In genomic region chr17:34629221-34629751, GRCm38 (mm10) we compare ENCODE assay signal across 9 mouse cellular contexts. TPM values are rescaled to one million over a fixed set of nuclear protein-coding genes. Genes with fewer than 3 reads are reported as not detected.
DNase-seq lines count a peak whose midpoint lies in the region; ATAC-seq and TF ChIP-seq lines count a peak whose summit lies in the region.
"Had no signal": no experiment of that assay in that cellular context is flagged by ENCODE, and none has a peak within 500 bp of the region (broad histone marks: within the 10 kb centered on the region; RNA-seq: fewer than 3 reads in every experiment).

TSS of gene Prrt1 (plus strand) at chr17:34629533.

- no peak for DNase-seq in heart, embryonic 10.5 days (ENCODE audit: low spot score)
- no peak for DNase-seq in heart, adult 9 months (ENCODE audit: low spot score in 2 of 2)
- peak; percentile 56 for DNase-seq in ZHBTc4 (ENCODE audit: low read depth, low spot score)
- DNase-seq in embryonic facial prominence, embryonic 14.5 days (ENCODE audit: low spot score) = peak; percentile 86
- DNase-seq in thymus, postnatal 25 days = peak; percentile 65

- 2% methylated on average over 16 of the region's 16 CpGs for WGBS in heart, embryonic 10.5 days
- WGBS in embryonic facial prominence, embryonic 14.5 days = 3% methylated on average over 15 of the region's 16 CpGs
- 28% methylated on average over 16 of the region's 16 CpGs for WGBS in intestine, postnatal 0 days
- 1% methylated on average over 15 of the region's 16 CpGs for WGBS in midbrain, embryonic 12.5 days

- peak within 1 kb of the TSS; percentile 80 for H3K9ac ChIP-seq in embryonic facial prominence, embryonic 14.5 days (ENCODE audit: low read depth, low read length)
- peak within 1 kb of the TSS; percentile 65; the same call in 1 of the 2 replicates for H3K9ac ChIP-seq in intestine, postnatal 0 days (ENCODE audit: low read depth, low read length)
- peak within 1 kb of the TSS; percentile 68; the same call in 1 of the 2 replicates for H3K9ac ChIP-seq in midbrain, embryonic 12.5 days (replicated peaks)

- no peaks in the 10 kb centered on the region for H3K9me3 ChIP-seq in heart, embryonic 10.5 days
- H3K9me3 ChIP-seq in embryonic facial prominence, embryonic 14.5 days (ENCODE audit: control insufficient read depth, low read length) = no peaks in the 10 kb centered on the region
- no peaks in the 10 kb centered on the region for H3K9me3 ChIP-seq in intestine, postnatal 0 days (ENCODE audit: control insufficient read depth)
- H3K9me3 ChIP-seq in midbrain, embryonic 12.5 days = no peaks in the 10 kb centered on the region
- H3K9me3 ChIP-seq: G1E had no signal

- peak within 1 kb of the TSS; percentile 80 for H3K4me2 ChIP-seq in embryonic facial prominence, embryonic 14.5 days (ENCODE audit: low read depth, low read length)
- peak within 1 kb of the TSS; percentile 95 for H3K4me2 ChIP-seq in intestine, postnatal 0 days (replicated peaks; ENCODE audit: low read depth)
- peak within 1 kb of the TSS; percentile 91 for H3K4me2 ChIP-seq in midbrain, embryonic 12.5 days (replicated peaks)

- TF ChIP-seq CTCF in intestine, postnatal 0 days (IDR thresholded peaks at IDR 0.05; ENCODE audit: low read depth) = no peak

- H3K36me3 ChIP-seq in heart, embryonic 10.5 days = peaks cover 6% of the 10 kb centered on the region; the same call in 1 of the 2 replicates
- H3K36me3 ChIP-seq in embryonic facial prominence, embryonic 14.5 days (ENCODE audit: control insufficient read depth, insufficient read depth, low read length) = 0 out of 2 replicates have a peak, but pooled peaks cover 10% of the 10 kb centered on the region
- no peaks in the 10 kb centered on the region for H3K36me3 ChIP-seq in intestine, postnatal 0 days (ENCODE audit: control insufficient read depth, insufficient read depth)
- H3K36me3 ChIP-seq in midbrain, embryonic 12.5 days = 0 out of 2 replicates have a peak, but pooled peaks cover 5% of the 10 kb centered on the region

- H3K27ac ChIP-seq in heart, embryonic 10.5 days = peak within 1 kb of the TSS; percentile 93
- H3K27ac ChIP-seq in embryonic facial prominence, embryonic 14.5 days (replicated peaks; ENCODE audit: low read depth, low read length) = peak within 1 kb of the TSS; percentile 94
- peak within 1 kb of the TSS; percentile 87; the same call in 1 of the 2 replicates for H3K27ac ChIP-seq in intestine, postnatal 0 days (ENCODE audit: low read depth, low read length)
- peak within 1 kb of the TSS; percentile 88 for H3K27ac ChIP-seq in midbrain, embryonic 12.5 days (replicated peaks)

- no peak for ATAC-seq in embryonic facial prominence, embryonic 14.5 days (ENCODE audit: low read depth)
- ATAC-seq in intestine, postnatal 0 days = no peak
- ATAC-seq in midbrain, embryonic 12.5 days (ENCODE audit: low FRiP score, low read depth) = peak; percentile 42; the same call in 1 of the 2 replicates
- ATAC-seq in erythroblast, adult 5-6 weeks (replicated peaks; ENCODE audit: low FRiP score, poor library complexity, severe bottlenecking) = no peak

- peak within 1 kb of the TSS; percentile 70 for H3K4me3 ChIP-seq in heart, embryonic 10.5 days
- peak within 1 kb of the TSS; percentile 60 for H3K4me3 ChIP-seq in embryonic facial prominence, embryonic 14.5 days (ENCODE audit: low read depth, low read length)
- H3K4me3 ChIP-seq in intestine, postnatal 0 days (ENCODE audit: low read depth, low read length) = peak within 1 kb of the TSS; percentile 66
- H3K4me3 ChIP-seq in midbrain, embryonic 12.5 days = peak within 1 kb of the TSS; percentile 58

- H3K27me3 ChIP-seq in heart, embryonic 10.5 days (ENCODE audit: insufficient read depth, poor library complexity, severe bottlenecking) = peaks cover 62% of the 10 kb centered on the region
- peaks cover 33% of the 10 kb centered on the region for H3K27me3 ChIP-seq in embryonic facial prominence, embryonic 14.5 days (replicated peaks; ENCODE audit: control insufficient read depth, insufficient read depth, low read length)
- peaks cover 16% of the 10 kb centered on the region for H3K27me3 ChIP-seq in intestine, postnatal 0 days (replicated peaks; ENCODE audit: control insufficient read depth, insufficient read depth, low read length)
- H3K27me3 ChIP-seq in midbrain, embryonic 12.5 days = peaks cover 40% of the 10 kb centered on the region

- peaks cover 55% of the 10 kb centered on the region for H3K4me1 ChIP-seq in heart, embryonic 10.5 days
- peaks cover 40% of the 10 kb centered on the region for H3K4me1 ChIP-seq in embryonic facial prominence, embryonic 14.5 days (ENCODE audit: control insufficient read depth, insufficient read depth, low read length)
- H3K4me1 ChIP-seq in intestine, postnatal 0 days (replicated peaks; ENCODE audit: control insufficient read depth, insufficient read depth, low read length) = peaks cover 9% of the 10 kb centered on the region
- peaks cover 57% of the 10 kb centered on the region for H3K4me1 ChIP-seq in midbrain, embryonic 12.5 days

RNA-seq across cellular contexts. Expression of gene Prrt1, which starts in this region (rescaled TPM):
- 0.11 TPM in 1 of 2 replicates, not detected in the other for polyA plus RNA-seq in heart, embryonic 10.5 days (2016; fragmentation: Nextera tagmentation; extraction: Ambion mirVana)
- 0.64 and 0.92 TPM in 2 replicates for polyA plus RNA-seq in embryonic facial prominence, embryonic 14.5 days (2014; fragmentation: Nextera tagmentation; extraction: Ambion mirVana)
- 0.27 and 0.47 TPM in 2 replicates for polyA plus RNA-seq in intestine, postnatal 0 days (2015; fragmentation: Nextera tagmentation; extraction: Ambion mirVana)
- 3.9 and 4.2 TPM in 2 replicates for polyA plus RNA-seq in midbrain, embryonic 12.5 days (2016; fragmentation: Nextera tagmentation; extraction: Ambion mirVana)
- total RNA-seq in erythroblast, adult 5-6 weeks (2015; ENCODE audit: low replicate concordance) = not detected in 2 replicates
- not detected in 2 replicates for total RNA-seq in erythroblast, adult 5-6 weeks (2017; ENCODE audit: low replicate concordance)
- total RNA-seq: G1E had no signal
- polyA plus RNA-seq: G1E had no signal

Comparison
In these comparisons a context has a peak if more than half of its experiments do, and no peak if none do; other contexts are left out.
1. Peak in DNase-seq, H3K4me3 ChIP-seq, H3K27ac ChIP-seq, H3K9ac ChIP-seq and H3K4me2 ChIP-seq in embryonic facial prominence, embryonic 14.5 days; RNA of the gene not detected or under 1 TPM.
2. DNase-seq: peak in ZHBTc4 (single experiment) and thymus, postnatal 25 days (single experiment); none in heart, embryonic 10.5 days (single experiment) and heart, adult 9 months (0 of 2).
3. Peak in every context shown above with its lines, with median percentiles within 50 percentile points of each other: H3K27ac ChIP-seq, H3K4me3 ChIP-seq, H3K4me2 ChIP-seq and H3K9ac ChIP-seq.